In genomic region chr1:41133143-41133542, GRCm38 (mm10) we compare ENCODE assay signal across 23 mouse cellular contexts.
DNase-seq lines count a peak whose midpoint lies in the region; ATAC-seq and TF ChIP-seq lines count a peak whose summit lies in the region.
"Had no signal": no experiment of that assay in that cellular context is flagged by ENCODE, and none has a peak within 500 bp of the region (broad histone marks: within the 10 kb centered on the region; RNA-seq: fewer than 3 reads in every experiment).

No protein-coding gene starts in this region.

- H3K9me3 ChIP-seq in heart, embryonic 14.5 days (ENCODE audit: control insufficient read depth, low read length), result no peaks in the 10 kb centered on the region

- no peaks in the 10 kb centered on the region for H3K36me3 ChIP-seq in heart, embryonic 14.5 days (ENCODE audit: control insufficient read depth, insufficient read depth, low read length)
- H3K36me3 ChIP-seq in C2C12 (ENCODE audit: control insufficient read depth, insufficient read depth), result no peaks in the 10 kb centered on the region
- H3K36me3 ChIP-seq: G1E had no signal

- no peak overlapping the region for H3K4me3 ChIP-seq in heart, embryonic 14.5 days (ENCODE audit: control insufficient read depth in 1 of 2, insufficient read depth in 1 of 2, low read depth in 1 of 2, low read length in 2 of 2)
- H3K4me3 ChIP-seq in C2C12 (ENCODE audit: insufficient read depth, poor library complexity, severe bottlenecking), result no peak overlapping the region
- H3K4me3 ChIP-seq: gastrocnemius, adult 2 months had no signal

- H3K79me3 ChIP-seq in C2C12 (ENCODE audit: low read depth), result no peaks in the 10 kb centered on the region

- peaks cover 4 to 5% of the 10 kb centered on the region in 2 experiments; a peak in 3 of 4 replicates for H3K4me1 ChIP-seq in heart, embryonic 14.5 days (ENCODE audit: control insufficient read depth in 2 of 2, insufficient read depth in 2 of 2, low read length in 2 of 2)

- peak overlapping the region; percentile 50 to 64; a peak in 3 of 4 replicates for H3K27ac ChIP-seq in heart, embryonic 14.5 days (replicated peaks in 1 of 2; ENCODE audit: control insufficient read depth in 1 of 2, insufficient read depth in 1 of 2, low read depth in 2 of 2, low read length in 2 of 2)
- H3K27ac ChIP-seq: gastrocnemius, adult 2 months; hindbrain, embryonic 14.5 days; hindbrain, postnatal 0 days had no signal

- DNase-seq in heart, adult 8-10 months (ENCODE audit: low spot score), result no peak
- DNase-seq in 3T3-L1 (ENCODE audit: low read depth, low spot score), result peak; percentile 27
- DNase-seq in lung, postnatal 25 days (ENCODE audit: low spot score), result no peak
- DNase-seq in urinary bladder, adult 2 months (ENCODE audit: low spot score), result no peak
- DNase-seq: adrenal gland, postnatal 10 days; adrenal gland, postnatal 36 days; cerebellum, adult 18-20 months; cerebellum, adult 9-10 months; cerebellum, postnatal 14 days; forebrain, postnatal 0 days; gastrocnemius, adult 2 months; gastrocnemius, postnatal 14 days; heart, adult 11 months had no signal

- H3K4me2 ChIP-seq in heart, embryonic 14.5 days (ENCODE audit: low read length), result no peak overlapping the region
- H3K4me2 ChIP-seq: hindbrain, embryonic 14.5 days had no signal

- H3K9ac ChIP-seq in heart, embryonic 14.5 days (ENCODE audit: low read length), result no peak overlapping the region
- H3K9ac ChIP-seq: forebrain, postnatal 0 days; hindbrain, embryonic 14.5 days had no signal

- H3K79me2 ChIP-seq in C2C12 (ENCODE audit: control insufficient read depth, insufficient read depth), result no peaks in the 10 kb centered on the region

- no peaks in the 10 kb centered on the region for H3K27me3 ChIP-seq in heart, embryonic 14.5 days (ENCODE audit: control insufficient read depth, insufficient read depth, low read length)
- no peaks in the 10 kb centered on the region for H3K27me3 ChIP-seq in C2C12 (ENCODE audit: control insufficient read depth, insufficient read depth, insufficient read length)
- H3K27me3 ChIP-seq: CH12.LX had no signal

- no peak for ATAC-seq in heart, embryonic 14.5 days (ENCODE audit: insufficient number of reproducible peaks, insufficient read depth, low FRiP score, low read depth)
- ATAC-seq: forebrain, embryonic 14.5 days; forebrain, postnatal 0 days; hindbrain, postnatal 0 days; inflammation-experienced regulatory T-cells, adult 6 months; intestine, embryonic 16.5 days; Patski had no signal

- 13% methylated on average over 1 of the region's 1 CpGs for WGBS in heart, embryonic 14.5 days

- no peak for TF ChIP-seq CTCF in C2C12 (IDR thresholded peaks at IDR 0.05; ENCODE audit: control insufficient read depth, insufficient read depth, insufficient read length)

- no peak overlapping the region for H3ac ChIP-seq in C2C12 (ENCODE audit: control insufficient read depth, insufficient read length, low read depth)

TF ChIP-seq in C2C12, 6 proteins besides CTCF, POLR2A, EP300 and RAD21:
- TF ChIP-seq MYOD1 (IDR thresholded peaks at IDR 0.05; ENCODE audit: control insufficient read depth, insufficient read length, low read depth) (no peak), FOSL1 (IDR thresholded peaks at IDR 0.05; ENCODE audit: insufficient read depth, low read length, poor library complexity, severe bottlenecking) (no peak), USF1 (IDR thresholded peaks at IDR 0.05; ENCODE audit: low read depth) (peak; percentile 60)
